Mouse (Mus musculus) CH12.LX (cell line): ENCODE measurements around the gene Prlh.

Source experiments
- POLR2A ChIP-seq: IDR thresholded peaks from 2 replicates; pipeline ENCODE4 v1.6.1; 2011; ENCODE audit warnings: low read depth, mild to moderate bottlenecking, improper control_type of control experiment, low read length
- SIN3A ChIP-seq: IDR thresholded peaks from 2 replicates; pipeline ENCODE4 v1.6.1; 2012; ENCODE audit warnings: low read length, improper control_type of control experiment, inconsistent platforms

DNA sequence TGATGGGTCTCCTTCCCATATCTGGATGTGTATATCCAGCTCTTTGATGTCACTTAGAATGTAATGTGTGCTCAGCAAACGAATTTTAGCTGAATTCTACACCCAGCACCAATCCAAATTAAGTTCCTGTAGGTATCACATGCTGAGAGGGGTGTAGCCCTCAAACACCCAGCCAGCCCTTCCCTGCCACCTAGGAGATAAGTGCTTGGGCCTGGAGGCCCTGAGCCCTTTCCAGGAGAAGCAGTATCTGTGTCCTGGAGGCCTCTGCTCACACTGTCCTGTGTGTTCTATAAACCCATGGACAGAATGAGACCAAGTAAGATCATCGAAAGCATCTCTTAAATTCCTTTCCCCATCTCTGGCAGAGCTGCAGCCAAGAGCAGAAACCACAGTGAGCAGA is 5.7 kb upstream of the Prlh start:
- no peak for TF ChIP-seq SIN3A
- no peak for TF ChIP-seq POLR2A
